Mouse (Mus musculus) limb, embryonic 13.5 days (tissue): ENCODE results near the gene Hes1. TPM values are rescaled to one million over a fixed set of nuclear protein-coding genes. Genes with fewer than 3 reads are reported as not detected.

Experiments used
- ATAC-seq: fragments of 200-750 bp; cut with Nextera tagmentation; 2 replicates; pipeline ENCODE4 v1.8.0; 2017; ENCODE audit warnings: low read depth, moderate number of reproducible peaks, moderate TSS enrichment; ENCODE audit not compliant: low FRiP score
- H3K27ac ChIP-seq: fragments of 300-500 bp; sonication (generic); 2 replicates; pipeline ENCODE4 v1.5.1; 2015; ENCODE audit warnings: inconsistent platforms, mild to moderate bottlenecking, moderate library complexity
- H3K27me3 ChIP-seq: fragments of 300-500 bp; sonication (generic); 2 replicates; pipeline ENCODE4 v1.6.1; 2015; ENCODE audit warnings: mild to moderate bottlenecking, inconsistent platforms
- H3K36me3 ChIP-seq: fragments of 300-500 bp; sonication (generic); 2 replicates; pipeline ENCODE4 v1.6.1; 2015; ENCODE audit warnings: inconsistent platforms, mild to moderate bottlenecking, moderate library complexity
- H3K4me1 ChIP-seq: fragments of 300-500 bp; sonication (generic); 2 replicates; pipeline ENCODE4 v1.6.1; 2015; ENCODE audit warnings: inconsistent platforms
- H3K4me2 ChIP-seq: fragments of 300-500 bp; sonication (generic); replicated peaks from 2 replicates; pipeline ENCODE4 v1.6.1; 2015; ENCODE audit warnings: inconsistent platforms, mild to moderate bottlenecking, moderate library complexity
- H3K4me3 ChIP-seq: fragments of 300-500 bp; sonication (generic); 2 replicates; pipeline ENCODE4 v1.5.1; 2015; ENCODE audit warnings: moderate library complexity, mild to moderate bottlenecking, inconsistent platforms
- H3K9ac ChIP-seq: fragments of 300-500 bp; sonication (generic); 2 replicates; pipeline ENCODE4 v1.6.1; 2015; ENCODE audit warnings: mild to moderate bottlenecking, inconsistent platforms
- H3K9me3 ChIP-seq: fragments of 300-500 bp; sonication (generic); 2 replicates; pipeline ENCODE4 v1.6.1; 2016; ENCODE audit warnings: inconsistent platforms
- WGBS: fragments of 180-500 bp; shearing (Covaris S2); methylation state at CpG from one replicate; pipeline ENCODE4 v1.1.7; 2015; 5-methylcytosine and 5-hydroxymethylcytosine counted together
- polyA plus RNA-seq: library from polyadenylated mRNA; unstranded; fragments of >200 nt; fragmentation: Nextera tagmentation; extraction: Ambion mirVana; gene quantifications from 2 replicates; pipeline ENCODE4 v1.2.1, GENCODE M21; 2015

The Hes1 gene
- polyA plus RNA-seq, 1 experiment from 2014 or later: 50.2 TPM

DNA sequence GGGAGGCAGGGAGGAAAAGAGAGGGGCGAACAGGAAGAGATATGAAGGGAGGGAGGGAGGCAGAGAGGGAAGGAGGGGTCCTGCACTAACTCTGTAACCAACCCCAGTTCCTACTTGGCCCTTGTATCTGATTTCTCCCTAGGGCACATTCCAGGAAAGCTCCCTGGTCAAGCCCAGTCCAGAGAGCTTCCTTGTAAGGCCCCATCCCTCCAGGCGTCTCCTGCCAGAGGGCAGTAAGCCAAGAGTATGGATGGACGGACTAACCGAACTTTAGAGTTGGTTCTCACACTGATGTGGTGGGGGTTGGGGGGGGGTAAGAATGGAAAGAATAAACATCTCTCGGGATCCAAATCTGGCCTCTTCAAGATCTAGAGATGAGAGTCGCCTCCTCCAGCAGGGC, 29.7 kb upstream of the Hes1 start:
- WGBS: 65% methylated on average over 6 of the region's 6 CpGs
- no peak overlapping the region for H3K4me3 ChIP-seq
- H3K36me3 ChIP-seq: no peaks in the 10 kb centered on the region
- ATAC-seq: 0 out of 2 replicates have a peak, but pooled peaks have one; percentile 22
- H3K4me1 ChIP-seq: peaks cover 38% of the 10 kb centered on the region
- peaks cover 22% of the 10 kb centered on the region for H3K27me3 ChIP-seq
- no peaks in the 10 kb centered on the region for H3K9me3 ChIP-seq
- no peak overlapping the region for H3K27ac ChIP-seq
- H3K4me2 ChIP-seq: no peak overlapping the region
- H3K9ac ChIP-seq: no peak overlapping the region

DNA sequence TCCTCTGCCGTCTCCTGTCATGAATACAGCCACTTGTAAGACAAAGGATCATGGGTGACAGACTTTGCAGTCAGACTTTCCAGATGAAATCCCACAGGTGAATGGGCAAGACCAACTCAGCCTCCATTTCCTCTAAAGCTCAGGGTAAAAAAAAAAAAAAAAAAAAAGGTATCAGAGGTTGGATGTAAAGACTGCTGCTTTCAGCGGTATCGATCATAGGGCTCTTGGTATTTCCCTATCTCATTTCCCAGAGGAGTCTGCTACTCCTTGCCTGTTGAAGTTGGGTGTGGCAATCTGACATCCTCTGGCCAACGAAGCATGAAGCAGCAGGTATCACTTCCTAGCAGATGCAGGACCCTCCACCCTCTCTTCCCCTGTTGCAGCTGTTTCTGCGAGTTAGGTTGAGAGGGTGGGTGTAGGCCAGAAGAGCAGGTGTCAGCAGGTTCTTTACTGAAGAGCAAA, 29.2 kb upstream of the Hes1 start:
- Histone ChIP-seq H3K4me3 (no peak overlapping the region), H3K9me3 (no peaks in the 10 kb centered on the region), H3K27ac (no peak overlapping the region), H3K4me2 (no peak overlapping the region), H3K9ac (no peak overlapping the region), H3K36me3 (no peaks in the 10 kb centered on the region), H3K4me1 (peaks cover 39% of the 10 kb centered on the region), H3K27me3 (peaks cover 24% of the 10 kb centered on the region)
- no peak for ATAC-seq
- 78% methylated on average over 5 of the region's 5 CpGs for WGBS

DNA sequence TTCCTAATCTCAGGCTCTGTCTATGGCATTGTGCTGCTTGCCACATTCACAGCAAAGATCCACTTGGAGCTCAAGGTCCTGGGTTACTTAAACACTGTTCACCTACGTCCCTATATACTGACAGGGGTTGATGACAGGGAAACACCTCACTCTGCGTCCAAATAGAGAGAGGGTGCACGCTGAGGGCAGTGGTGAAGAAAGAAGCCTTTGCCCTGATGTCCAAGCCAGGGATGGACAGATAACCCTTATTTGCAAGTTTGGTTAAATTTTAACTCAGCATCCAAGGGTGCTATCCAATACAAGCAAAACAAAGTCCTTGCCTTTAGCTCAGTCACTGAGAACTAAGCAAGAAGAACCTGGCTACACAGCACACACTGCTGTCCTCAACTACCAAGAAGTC, 28.1 kb upstream of the Hes1 start:
- ATAC-seq: no peak
- no peaks in the 10 kb centered on the region for H3K9me3 ChIP-seq
- 85% methylated on average over 3 of the region's 3 CpGs for WGBS
- H3K4me1 ChIP-seq: peaks cover 39% of the 10 kb centered on the region
- peaks cover 24% of the 10 kb centered on the region for H3K27me3 ChIP-seq
- H3K4me3 ChIP-seq: no peak overlapping the region
- no peak overlapping the region for H3K4me2 ChIP-seq
- no peaks in the 10 kb centered on the region for H3K36me3 ChIP-seq
- H3K9ac ChIP-seq: no peak overlapping the region
- H3K27ac ChIP-seq: no peak overlapping the region

DNA sequence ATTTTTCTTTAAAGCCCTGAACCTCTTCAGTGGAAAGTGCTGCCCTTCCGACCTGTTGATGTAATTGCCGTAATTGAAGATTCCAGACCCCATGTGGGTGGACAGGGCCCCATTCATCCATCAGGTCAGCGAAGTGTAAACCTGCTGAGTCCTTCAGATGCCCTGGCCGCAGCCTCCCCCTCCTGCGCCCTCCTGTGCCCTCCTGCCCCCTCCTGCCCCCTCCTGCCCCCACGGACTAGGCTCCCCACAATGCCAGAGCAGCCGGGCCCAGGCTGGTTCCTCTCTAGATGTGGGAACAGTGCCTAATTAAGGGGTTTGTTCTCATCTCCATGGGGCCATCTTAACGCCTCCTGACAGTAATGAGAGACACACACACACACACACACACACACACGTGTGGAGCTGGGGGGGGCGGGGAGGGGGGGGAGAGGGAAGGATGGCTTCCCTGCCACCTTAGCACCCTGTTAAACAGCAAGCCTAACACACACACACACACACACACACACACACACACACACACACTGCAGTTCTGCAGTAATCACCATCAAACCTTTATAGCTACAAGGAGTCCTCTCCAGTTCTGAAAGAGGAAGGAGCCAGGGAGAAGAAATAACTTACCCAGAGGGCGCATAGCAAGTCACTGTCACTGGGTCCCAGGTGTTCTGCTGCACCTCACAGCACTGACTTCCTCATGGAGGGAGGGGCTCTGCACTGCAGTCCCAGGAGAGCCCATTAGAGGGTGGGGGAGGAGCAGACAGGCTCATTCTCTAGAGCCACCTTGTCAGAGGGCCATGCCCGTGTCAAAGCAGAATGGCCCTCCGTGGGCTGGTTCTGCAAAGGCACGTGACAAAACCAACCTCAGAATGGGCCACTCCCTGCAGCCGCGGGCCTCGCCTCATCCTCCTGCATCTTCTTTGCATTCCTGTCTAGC, 25.3 kb upstream of the Hes1 start:
- WGBS: 17% methylated on average over 17 of the region's 17 CpGs
- ATAC-seq: no peak
- Histone ChIP-seq H3K4me1 (peaks cover 27% of the 10 kb centered on the region), H3K27ac (no peak overlapping the region), H3K4me3 (no peak overlapping the region), H3K36me3 (no peaks in the 10 kb centered on the region), H3K4me2 (no peak overlapping the region), H3K27me3 (peaks cover 24% of the 10 kb centered on the region), H3K9ac (no peak overlapping the region), H3K9me3 (no peaks in the 10 kb centered on the region)

DNA sequence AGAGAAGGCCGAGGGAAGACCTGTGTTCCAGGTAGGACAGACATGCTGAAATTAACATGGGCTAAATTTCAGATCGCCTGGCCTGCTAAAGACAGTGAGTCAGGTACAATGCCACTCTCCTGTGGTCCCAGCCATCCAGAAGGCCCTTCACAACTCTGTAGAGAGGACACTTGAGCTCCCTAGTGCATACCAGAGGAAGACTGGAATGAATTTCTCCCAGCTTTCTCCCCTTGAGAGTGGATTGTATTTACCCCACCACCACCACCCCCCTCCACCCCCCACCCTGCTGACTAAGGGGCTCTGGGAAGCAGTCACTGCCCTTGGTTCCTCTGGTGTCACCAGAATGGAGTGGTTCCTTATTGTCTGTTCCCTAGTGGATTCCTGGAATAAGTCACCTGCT, 24.3 kb upstream of the Hes1 start:
- no peak overlapping the region for H3K27ac ChIP-seq
- WGBS: 72% methylated on average over 2 of the region's 2 CpGs

DNA sequence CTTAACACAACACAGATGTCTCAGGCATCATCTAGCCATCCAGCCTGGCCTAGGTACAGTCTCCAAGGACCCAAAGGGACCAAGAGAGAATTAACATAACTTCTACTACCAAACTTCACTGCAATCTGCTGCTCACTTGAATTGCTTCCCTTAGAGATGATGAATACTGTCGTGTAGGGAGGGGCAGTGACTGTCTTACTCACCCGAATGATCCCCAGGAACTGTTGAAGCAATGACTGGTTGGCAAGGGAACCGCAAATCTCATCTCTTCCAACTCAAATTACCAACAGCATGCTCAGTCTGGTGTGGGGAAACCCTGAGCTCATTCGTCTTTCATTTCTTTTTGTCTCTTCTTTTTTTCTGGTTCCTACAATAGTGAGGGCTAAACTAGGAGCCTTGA, 21.3 kb upstream of the Hes1 start:
- H3K4me3 ChIP-seq: no peak overlapping the region
- no peak overlapping the region for H3K27ac ChIP-seq
- no peak overlapping the region for H3K9ac ChIP-seq
- H3K4me2 ChIP-seq: no peak overlapping the region
- H3K4me1 ChIP-seq: peaks cover 25% of the 10 kb centered on the region
- 67% methylated on average over 4 of the region's 4 CpGs for WGBS
- no peak for ATAC-seq
- H3K9me3 ChIP-seq: no peaks in the 10 kb centered on the region
- peaks cover 11% of the 10 kb centered on the region for H3K27me3 ChIP-seq
- H3K36me3 ChIP-seq: no peaks in the 10 kb centered on the region

More for the DNA sequence above, 24.3 kb upstream of the Hes1 start:
- H3K9me3 ChIP-seq: no peaks in the 10 kb centered on the region
- peaks cover 24% of the 10 kb centered on the region for H3K27me3 ChIP-seq
- no peak overlapping the region for H3K9ac ChIP-seq
- H3K4me3 ChIP-seq: no peak overlapping the region
- H3K4me2 ChIP-seq: no peak overlapping the region
- peaks cover 20% of the 10 kb centered on the region for H3K4me1 ChIP-seq
- no peaks in the 10 kb centered on the region for H3K36me3 ChIP-seq
- no peak for ATAC-seq

DNA sequence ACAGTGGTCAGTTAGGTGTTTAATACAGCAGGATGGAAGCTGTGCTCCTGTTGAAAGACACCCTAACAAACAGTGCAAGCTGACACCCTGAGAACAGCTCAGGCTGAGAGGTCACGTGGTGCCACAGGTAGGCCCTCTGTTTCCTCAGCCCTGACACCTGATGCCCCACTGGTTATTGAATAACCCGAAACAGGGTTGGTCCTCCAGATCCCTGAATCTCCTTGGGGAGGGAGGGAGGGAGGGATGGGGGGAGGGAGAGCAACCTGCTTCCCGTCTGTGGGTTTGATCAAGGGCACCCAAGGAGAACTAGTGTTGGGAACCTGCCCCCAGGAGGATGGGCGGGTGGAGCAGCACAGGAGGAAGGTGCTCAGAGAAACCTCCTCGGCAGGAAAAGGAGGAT, 18.6 kb upstream of the Hes1 start:
- Histone ChIP-seq H3K36me3 (no peaks in the 10 kb centered on the region), H3K27ac (no peak overlapping the region), H3K4me1 (0 out of 2 replicates have a peak, but pooled peaks cover 6% of the 10 kb centered on the region), H3K4me2 (no peak overlapping the region), H3K9me3 (no peaks in the 10 kb centered on the region), H3K4me3 (no peak overlapping the region), H3K9ac (no peak overlapping the region), H3K27me3 (no peaks in the 10 kb centered on the region)
- no peak for ATAC-seq
- 33% methylated on average over 5 of the region's 5 CpGs for WGBS

DNA sequence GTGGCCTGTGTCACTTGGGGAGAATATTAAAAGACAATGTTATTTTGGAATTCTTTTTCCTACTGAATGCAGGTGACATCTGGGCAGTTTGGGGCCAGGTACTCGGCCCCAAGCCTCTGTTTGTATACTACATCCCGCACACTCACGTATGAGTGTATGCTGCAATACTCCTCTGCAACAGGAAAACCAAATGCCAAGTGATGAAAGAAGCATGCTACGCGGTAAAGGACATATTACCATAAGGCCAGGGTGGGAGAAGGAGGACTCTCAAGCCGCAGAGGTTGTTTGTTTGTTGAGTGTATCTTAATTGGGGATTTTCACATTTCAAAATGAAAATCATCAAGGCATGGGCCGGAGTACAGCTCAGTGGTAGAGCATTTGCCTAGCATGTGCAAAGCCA, 17.2 kb upstream of the Hes1 start:
- Histone ChIP-seq H3K4me1 (0 out of 2 replicates have a peak, but pooled peaks cover 6% of the 10 kb centered on the region), H3K27me3 (0 out of 2 replicates have a peak, but pooled peaks cover 4% of the 10 kb centered on the region), H3K9ac (no peak overlapping the region), H3K36me3 (no peaks in the 10 kb centered on the region), H3K4me2 (no peak overlapping the region), H3K27ac (no peak overlapping the region), H3K4me3 (no peak overlapping the region), H3K9me3 (no peaks in the 10 kb centered on the region)
- no peak for ATAC-seq
- WGBS: 82% methylated on average over 7 of the region's 7 CpGs

DNA sequence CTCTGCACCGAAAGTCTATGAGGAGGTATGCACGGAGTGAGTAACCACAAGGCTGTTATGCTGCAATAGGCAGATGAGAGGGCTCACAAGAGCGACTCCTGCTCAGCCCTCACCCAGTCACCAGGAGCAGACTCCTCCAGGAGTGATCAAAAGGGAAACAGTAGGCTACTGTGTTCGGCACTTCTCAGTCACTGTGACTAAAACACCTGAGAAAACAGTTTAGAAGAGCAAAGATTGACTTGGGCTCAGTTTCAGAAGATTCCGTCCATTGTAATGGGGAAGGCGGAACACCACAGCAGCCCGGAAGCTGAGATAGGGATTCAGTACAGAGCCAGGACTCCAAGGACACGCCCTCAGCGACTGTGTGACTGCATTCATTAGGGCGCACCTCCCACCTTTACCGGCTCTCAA, 16.8 kb upstream of the Hes1 start:
- H3K4me3 ChIP-seq: no peak overlapping the region
- WGBS: 54% methylated on average over 11 of the region's 11 CpGs
- no peak for ATAC-seq
- H3K27me3 ChIP-seq: 0 out of 2 replicates have a peak, but pooled peaks cover 4% of the 10 kb centered on the region
- H3K4me1 ChIP-seq: 0 out of 2 replicates have a peak, but pooled peaks cover 10% of the 10 kb centered on the region
- H3K4me2 ChIP-seq: no peak overlapping the region
- no peak overlapping the region for H3K27ac ChIP-seq
- H3K9me3 ChIP-seq: no peaks in the 10 kb centered on the region
- H3K9ac ChIP-seq: no peak overlapping the region
- no peaks in the 10 kb centered on the region for H3K36me3 ChIP-seq

DNA sequence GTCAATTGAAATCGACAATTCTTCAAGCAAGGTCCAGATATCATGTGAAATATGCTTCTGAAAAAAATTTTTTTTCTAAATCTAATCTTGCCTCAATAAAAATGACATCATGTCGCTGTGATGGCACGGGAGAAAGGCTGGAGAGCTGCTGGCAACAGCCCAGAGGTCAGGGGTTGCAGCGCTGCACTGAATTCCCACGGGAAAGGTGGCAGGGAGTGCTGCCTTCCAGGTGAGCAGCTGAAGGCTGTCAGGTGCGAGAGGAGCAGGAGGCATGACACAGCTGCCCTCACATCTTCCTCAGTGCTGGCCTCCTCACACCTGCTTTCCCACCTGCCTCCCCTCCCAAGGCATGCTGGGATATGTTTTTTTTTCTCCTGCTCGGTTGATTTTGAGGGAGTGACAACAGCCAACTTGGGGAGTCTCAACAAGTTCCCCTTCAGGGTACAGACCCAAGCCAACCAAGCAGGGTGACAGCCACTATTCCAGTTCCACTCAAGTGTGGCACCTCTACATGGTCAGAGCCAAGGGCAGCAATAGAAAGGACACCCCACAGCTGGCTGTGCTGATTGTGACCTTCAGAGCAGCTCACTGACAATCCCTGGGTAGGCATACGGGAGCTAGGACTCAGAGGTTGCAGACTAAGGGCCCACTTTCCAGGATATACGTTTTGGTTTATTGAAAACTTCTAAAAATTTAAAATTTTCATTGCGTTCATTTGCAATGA, 13.3 kb upstream of the Hes1 start:
- Histone ChIP-seq H3K4me2 (no peak overlapping the region), H3K27ac (no peak overlapping the region), H3K9me3 (no peaks in the 10 kb centered on the region), H3K4me3 (no peak overlapping the region), H3K4me1 (peaks cover 26% of the 10 kb centered on the region), H3K36me3 (no peaks in the 10 kb centered on the region), H3K27me3 (peaks cover 11% of the 10 kb centered on the region; the same call in 1 of the 2 replicates), H3K9ac (no peak overlapping the region)
- 61% methylated on average over 10 of the region's 10 CpGs for WGBS
- no peak for ATAC-seq

DNA sequence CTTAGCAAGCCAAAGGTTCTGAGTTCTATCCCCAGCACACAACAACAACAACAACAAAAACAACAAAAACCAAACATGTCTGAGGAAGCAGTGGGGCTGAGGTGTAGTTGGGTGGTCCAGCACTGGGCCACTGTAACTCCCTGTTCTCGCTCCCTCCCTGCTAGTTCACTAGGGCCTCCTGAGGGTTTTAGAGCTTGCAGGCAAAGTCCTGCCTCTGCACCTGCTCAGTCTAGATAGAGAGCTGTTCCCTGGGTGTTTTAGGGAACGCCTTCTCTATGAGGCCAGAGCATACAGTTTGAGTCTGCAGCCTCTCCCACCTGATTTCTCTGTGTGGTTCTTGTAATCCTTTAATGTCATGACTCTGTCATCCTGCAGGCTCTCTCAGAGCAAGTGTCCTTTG, 11.9 kb upstream of the Hes1 start:
- no peaks in the 10 kb centered on the region for H3K36me3 ChIP-seq
- 50% methylated on average over 2 of the region's 2 CpGs for WGBS
- H3K4me3 ChIP-seq: no peak overlapping the region
- no peak overlapping the region for H3K27ac ChIP-seq
- H3K4me1 ChIP-seq: peaks cover 34% of the 10 kb centered on the region
- no peak for ATAC-seq
- peaks cover 11% of the 10 kb centered on the region; the same call in 1 of the 2 replicates for H3K27me3 ChIP-seq
- H3K9ac ChIP-seq: no peak overlapping the region
- no peak overlapping the region for H3K4me2 ChIP-seq
- no peaks in the 10 kb centered on the region for H3K9me3 ChIP-seq

DNA sequence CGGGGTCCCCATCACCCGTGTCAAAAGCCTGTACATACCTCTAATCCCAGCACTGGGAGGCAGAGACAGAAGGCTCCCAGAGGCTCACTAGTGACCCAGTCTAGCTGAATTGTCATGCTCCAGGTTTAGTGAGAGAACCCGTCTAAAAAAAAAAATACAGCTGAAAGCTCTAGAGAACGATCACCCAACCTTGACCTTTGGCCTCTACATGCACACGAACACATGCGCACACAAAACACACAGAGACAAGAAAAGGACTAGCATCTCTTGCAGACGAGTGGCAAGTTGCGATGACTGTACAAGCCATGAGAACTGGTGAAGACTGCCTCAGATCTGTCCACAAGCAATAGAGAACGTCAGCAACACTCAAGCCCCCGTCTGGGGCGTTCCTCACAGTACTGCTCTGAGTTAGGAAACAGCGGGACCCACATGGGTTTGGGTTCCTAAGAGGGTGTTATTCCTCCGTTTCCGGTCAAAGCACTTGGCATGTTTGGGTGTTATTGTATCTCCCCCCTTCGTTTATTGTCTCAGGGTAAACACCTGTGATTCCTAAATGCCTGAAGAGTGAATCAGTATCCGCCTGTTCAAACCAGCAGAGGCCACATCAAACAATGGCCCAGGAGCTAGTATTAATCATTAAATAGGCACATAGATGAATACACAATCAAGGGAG, 11.2 kb upstream of the Hes1 start:
- no peak overlapping the region for H3K4me2 ChIP-seq
- WGBS: 63% methylated on average over 16 of the region's 16 CpGs
- no peak overlapping the region for H3K27ac ChIP-seq
- H3K9ac ChIP-seq: no peak overlapping the region
- no peak overlapping the region for H3K4me3 ChIP-seq
- peaks cover 11% of the 10 kb centered on the region; the same call in 1 of the 2 replicates for H3K27me3 ChIP-seq
- H3K36me3 ChIP-seq: no peaks in the 10 kb centered on the region
- H3K4me1 ChIP-seq: peaks cover 33% of the 10 kb centered on the region
- ATAC-seq: no peak
- H3K9me3 ChIP-seq: no peaks in the 10 kb centered on the region
